Mouse (Mus musculus) heart, postnatal 0 days (tissue): ENCODE data around the gene Pin1. TPM values are rescaled to one million over a fixed set of nuclear protein-coding genes. Genes with fewer than 3 reads are reported as not detected.

Experiments used
- ATAC-seq: fragments of 200-750 bp; cut with Nextera tagmentation; 2 replicates; pipeline ENCODE4 v1.8.0; 2017; ENCODE audit warnings: low read depth, moderate number of reproducible peaks, moderate library complexity; ENCODE audit not compliant: insufficient read depth
- DNase-seq: peaks from one replicate; pipeline ENCODE4 v3.0.0-alpha.2; 2016; ENCODE audit warnings: low spot score
- H3K27ac ChIP-seq: fragments of 300-500 bp; sonication (generic); 2 replicates; pipeline ENCODE4 v1.5.1; 2014; ENCODE audit warnings: low read depth, mild to moderate bottlenecking
- H3K27me3 ChIP-seq: fragments of 300-500 bp; sonication (generic); 2 replicates; pipeline ENCODE4 v1.6.1; 2014; ENCODE audit warnings: low read length, mixed read lengths; ENCODE audit not compliant: control insufficient read depth, insufficient read depth
- H3K36me3 ChIP-seq: fragments of 300-500 bp; sonication (generic); replicated peaks from 2 replicates; pipeline ENCODE4 v1.6.1; 2014; ENCODE audit warnings: low read length, mixed read lengths; ENCODE audit not compliant: control insufficient read depth, insufficient read depth
- H3K4me1 ChIP-seq: fragments of 300-500 bp; sonication (generic); 2 replicates; pipeline ENCODE4 v1.6.1; 2014; ENCODE audit warnings: antibody characterized with exemption; ENCODE audit not compliant: control insufficient read depth, insufficient read depth
- H3K4me2 ChIP-seq: fragments of 300-500 bp; sonication (generic); 2 replicates; pipeline ENCODE4 v1.6.1; 2014; ENCODE audit warnings: low read depth, mild to moderate bottlenecking, low read length, moderate library complexity
- H3K4me3 ChIP-seq: fragments of 300-500 bp; sonication (generic); 2 replicates; pipeline ENCODE4 v1.5.1; 2014; ENCODE audit warnings: low read depth, low read length
- H3K9ac ChIP-seq: fragments of 300-500 bp; sonication (generic); replicated peaks from 2 replicates; pipeline ENCODE4 v1.6.1; 2014; ENCODE audit warnings: low read depth, low read length, mixed read lengths
- H3K9me3 ChIP-seq: fragments of 300-500 bp; sonication (generic); replicated peaks from 2 replicates; pipeline ENCODE4 v1.6.1; 2016; ENCODE audit warnings: low read length; ENCODE audit not compliant: control insufficient read depth
- CTCF ChIP-seq: IDR thresholded peaks from 2 replicates; pipeline ENCODE4 v1.5.1; 2016; ENCODE audit warnings: antibody characterized with exemption, control low read depth, low read depth
- EP300 ChIP-seq: IDR thresholded peaks from 2 replicates; pipeline ENCODE4 v1.6.1; 2016; ENCODE audit warnings: antibody characterized with exemption, low read depth
- WGBS: fragments of 180-500 bp; shearing (Covaris S2); extraction: QIAGEN DNeasy Blood & Tissue Kit; methylation state at CpG from one replicate; pipeline ENCODE4 v1.1.7; 2014; 5-methylcytosine and 5-hydroxymethylcytosine counted together
- polyA plus RNA-seq: library from polyadenylated mRNA; unstranded; fragments of >200 nt; fragmentation: Nextera tagmentation; extraction: Ambion mirVana; gene quantifications from 2 replicates; pipeline ENCODE4 v1.2.1, GENCODE M21; 2015
- total RNA-seq: library from RNA; depleted of rRNA; stranded (reverse); fragments of >200 nt; gene quantifications from 2 replicates; pipeline ENCODE4 v1.2.3, GENCODE M21; 2014; ENCODE audit warnings: low replicate concordance

Pin1 gene
- total and polyA plus RNA-seq, 2 experiments from 2014 or later = 26.9 to 40.7 TPM

GRCm38 (mm10) chr9:20662874-20663273 lies 11.0 kb downstream of the Pin1 start:
- Histone ChIP-seq H3K36me3 (peaks cover 44% of the 10 kb centered on the region), H3K4me3 (no peak overlapping the region), H3K4me2 (no peak overlapping the region), H3K27ac (no peak overlapping the region), H3K9ac (no peak overlapping the region), H3K4me1 (no peaks in the 10 kb centered on the region; the same call in 1 of the 2 replicates), H3K27me3 (no peaks in the 10 kb centered on the region), H3K9me3 (no peaks in the 10 kb centered on the region)
- ATAC-seq (no peak), DNase-seq (no peak)
- TF ChIP-seq CTCF = no peak
- TF ChIP-seq EP300 = no peak
- WGBS = 95% methylated on average over 8 of the region's 8 CpGs

- ATAC-seq (no peak), DNase-seq (no peak)
- H3K4me3 ChIP-seq = no peak overlapping the region
- H3K27ac ChIP-seq = no peak overlapping the region
- H3K36me3 ChIP-seq = peaks cover 44% of the 10 kb centered on the region
- H3K9ac ChIP-seq = no peak overlapping the region
- TF ChIP-seq CTCF = no peak
- H3K4me2 ChIP-seq = no peak overlapping the region
- WGBS = 92% methylated on average over 2 of the region's 2 CpGs
- H3K4me1 ChIP-seq = no peaks in the 10 kb centered on the region; the same call in 1 of the 2 replicates
- H3K27me3 ChIP-seq = no peaks in the 10 kb centered on the region
- no peaks in the 10 kb centered on the region for H3K9me3 ChIP-seq
Measured at GRCm38 (mm10) chr9:20663956-20664355, 12.1 kb downstream of the Pin1 start.

GRCm38 (mm10) chr9:20664366-20664765 lies 12.5 kb downstream of the Pin1 start:
- DNase-seq = no peak

DNA sequence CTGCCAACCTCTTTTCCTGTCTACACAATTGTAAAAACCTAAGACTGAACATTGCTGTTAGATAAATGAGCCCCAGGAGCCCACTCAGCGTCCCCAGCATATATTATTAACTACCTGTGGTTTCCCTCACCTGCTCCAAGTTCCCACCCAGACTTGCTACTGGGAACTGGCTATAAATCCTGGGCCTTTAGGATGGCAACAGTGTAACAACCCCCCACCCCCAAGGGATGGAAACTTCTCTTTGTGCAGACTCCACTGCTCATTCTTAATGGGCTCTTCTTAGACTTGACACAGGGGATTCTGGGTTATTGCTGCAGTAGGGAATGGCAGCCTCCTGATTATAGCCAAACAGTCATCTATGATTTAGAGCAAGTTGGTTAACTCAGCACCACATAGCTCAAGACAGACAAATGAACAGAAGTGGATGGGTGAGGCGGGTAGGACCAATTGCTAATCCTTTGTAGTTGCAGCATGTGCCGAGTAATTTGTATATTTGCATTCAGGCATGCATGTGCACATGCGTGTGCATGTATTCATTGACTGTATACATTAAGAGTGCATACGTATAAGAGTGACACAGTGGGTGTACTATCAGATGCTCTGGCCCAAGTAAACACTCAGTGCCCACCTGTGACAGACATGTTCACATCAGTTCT lies 13.2 kb downstream of the Pin1 start:
- no peak for DNase-seq
- Histone ChIP-seq H3K27me3 (no peaks in the 10 kb centered on the region), H3K4me2 (no peak overlapping the region), H3K9me3 (no peaks in the 10 kb centered on the region), H3K4me1 (no peaks in the 10 kb centered on the region; the same call in 1 of the 2 replicates), H3K36me3 (peaks cover 39% of the 10 kb centered on the region), H3K27ac (no peak overlapping the region), H3K9ac (no peak overlapping the region), H3K4me3 (no peak overlapping the region)
- TF ChIP-seq EP300 = no peak
- no peak for TF ChIP-seq CTCF
- no peak for ATAC-seq
- 83% methylated on average over 5 of the region's 5 CpGs for whole genome bisulfite sequencing

More at GRCm38 (mm10) chr9:20664366-20664765, 12.5 kb downstream of the Pin1 start:
- WGBS = 78% methylated on average over 2 of the region's 2 CpGs
- Histone ChIP-seq H3K27ac (no peak overlapping the region), H3K27me3 (no peaks in the 10 kb centered on the region), H3K9ac (no peak overlapping the region), H3K4me1 (no peaks in the 10 kb centered on the region; the same call in 1 of the 2 replicates), H3K4me3 (no peak overlapping the region), H3K9me3 (no peaks in the 10 kb centered on the region), H3K36me3 (peaks cover 44% of the 10 kb centered on the region), H3K4me2 (no peak overlapping the region)
- no peak for TF ChIP-seq CTCF
- TF ChIP-seq EP300 = no peak
- ATAC-seq = no peak

DNA sequence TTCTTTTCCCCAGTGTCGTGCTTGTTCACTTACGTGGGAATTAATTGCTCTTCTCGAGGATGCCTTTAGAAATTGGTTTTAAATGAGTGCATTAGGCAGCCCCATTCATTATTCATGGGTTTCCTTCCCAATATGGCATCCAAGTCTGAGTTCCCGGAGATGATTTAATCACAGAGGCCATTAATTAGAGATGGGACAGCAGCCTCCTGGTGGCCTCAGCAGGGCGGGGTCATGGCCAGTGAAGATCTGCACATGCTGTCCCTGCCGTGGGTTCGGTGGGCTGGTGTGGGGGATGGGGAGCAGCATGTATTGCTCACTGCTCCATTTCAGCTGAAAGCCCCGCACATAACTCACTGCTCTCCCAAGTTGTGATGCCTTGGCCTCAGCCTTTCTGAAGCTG lies 14.0 kb downstream of the Pin1 start:
- 48% methylated on average over 8 of the region's 8 CpGs for whole genome bisulfite sequencing
- H3K4me2 ChIP-seq = no peak overlapping the region
- no peak for TF ChIP-seq EP300
- TF ChIP-seq CTCF = no peak
- no peaks in the 10 kb centered on the region for H3K27me3 ChIP-seq
- no peak for ATAC-seq
- H3K4me1 ChIP-seq = no peaks in the 10 kb centered on the region; the same call in 1 of the 2 replicates
- no peak overlapping the region for H3K27ac ChIP-seq
- no peaks in the 10 kb centered on the region for H3K9me3 ChIP-seq
- H3K4me3 ChIP-seq = no peak overlapping the region
- H3K36me3 ChIP-seq = peaks cover 38% of the 10 kb centered on the region
- no peak overlapping the region for H3K9ac ChIP-seq
- no peak for DNase-seq
